Mouse (Mus musculus): ENCODE measurements around the gene Map1lc3b.

Gene Map1lc3b
- long read RNA-seq, experiment 1, transcript Map1lc3b-201 (4 exons, 2,532 nt) = major isoform, 782 of 798 reads
- long read RNA-seq, experiment 1, partial matches to known transcripts = 11 of 798 reads
- long read RNA-seq, experiment 1, other reads (novel, unspliced or antisense) = 1 of 798 reads
- long read RNA-seq, experiment 2, transcript Map1lc3b-205 (4 exons, 766 nt) = minor isoform, 5 of 926 reads
- long read RNA-seq, experiment 2, transcript Map1lc3b-201 (4 exons, 2,532 nt) = major isoform, 901 of 926 reads
- long read RNA-seq, experiment 2, partial matches to known transcripts = 14 of 926 reads
- long read RNA-seq, experiment 2, other reads (novel, unspliced or antisense) = 5 of 926 reads

DNA sequence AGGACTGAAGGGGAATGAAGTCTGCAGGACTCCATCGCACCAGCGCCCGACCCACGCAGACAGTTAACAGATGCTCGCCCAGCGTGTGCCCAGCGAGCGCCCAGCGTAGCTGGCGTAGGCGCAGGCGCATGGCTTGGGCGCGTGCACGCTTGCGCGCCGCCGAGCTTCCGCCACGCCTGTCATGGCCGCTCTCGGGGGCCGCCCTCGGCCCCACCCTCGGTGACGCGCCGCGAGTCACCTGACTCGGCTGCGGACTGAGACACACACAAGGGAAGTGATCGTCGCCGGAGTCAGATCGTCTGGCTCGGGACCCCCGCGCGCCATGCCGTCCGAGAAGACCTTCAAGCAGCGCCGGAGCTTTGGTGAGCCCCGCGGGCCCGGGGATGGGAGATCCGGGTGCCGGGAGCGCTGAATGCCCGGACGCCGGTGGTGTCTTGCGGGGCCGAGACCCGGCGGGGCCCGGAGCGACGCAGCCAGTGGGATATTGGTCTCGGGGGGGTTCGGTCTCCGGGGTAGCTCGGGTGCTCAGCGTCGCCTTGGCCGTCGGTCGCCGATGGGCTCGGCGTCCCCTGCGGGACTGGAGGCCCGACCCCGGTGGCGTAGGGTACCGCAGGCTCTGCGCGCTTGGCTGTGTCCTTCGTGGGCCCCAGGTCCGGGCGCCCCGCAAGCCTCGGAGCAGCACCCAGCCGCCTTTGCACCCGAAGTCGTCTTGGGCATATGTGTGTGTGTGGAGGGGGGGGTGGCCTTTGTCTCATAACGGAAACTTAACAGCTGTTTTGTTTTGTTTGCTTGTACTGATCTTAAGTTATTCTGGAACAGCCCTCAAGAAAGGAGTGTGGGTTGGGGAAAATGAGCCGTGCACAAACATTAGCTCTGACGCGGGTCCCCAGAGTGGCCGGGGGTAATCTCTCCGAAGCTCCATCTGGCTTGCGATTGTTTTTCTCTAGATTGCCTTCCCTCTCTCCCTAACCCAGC, at the start of gene Map1lc3b:
Gene Map1lc3b, plus strand, starts transcription at position 159 of the 975 bp plus-strand sequence.
- intact Hi-C loops (cut with DNase I) = loop anchor here (5.0 kb wide), 1 partner anchor 43 kb away; no protein-coding TSS in a partner anchor

DNA sequence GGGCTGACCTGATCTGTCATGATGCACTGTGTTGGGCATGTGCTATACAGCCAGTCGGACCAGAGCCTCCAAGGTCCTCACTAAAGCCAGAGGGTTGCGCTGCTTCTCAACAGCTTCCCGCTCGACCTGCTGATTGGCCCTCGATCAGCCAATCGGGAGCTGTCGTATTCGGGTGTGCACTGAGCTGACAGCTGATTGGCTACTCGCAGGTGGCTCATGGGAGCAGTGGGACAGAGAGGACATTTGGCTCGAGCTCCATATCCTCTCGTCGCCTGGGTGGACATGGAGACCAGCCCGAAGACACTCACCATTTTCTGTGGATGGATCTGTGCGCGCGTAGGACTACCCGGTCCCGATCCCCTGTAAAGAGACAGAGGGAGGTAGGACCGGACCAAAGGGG, 48.3 kb upstream of the Map1lc3b start:
- intact Hi-C loops (cut with DNase I) = no loop called here

DNA sequence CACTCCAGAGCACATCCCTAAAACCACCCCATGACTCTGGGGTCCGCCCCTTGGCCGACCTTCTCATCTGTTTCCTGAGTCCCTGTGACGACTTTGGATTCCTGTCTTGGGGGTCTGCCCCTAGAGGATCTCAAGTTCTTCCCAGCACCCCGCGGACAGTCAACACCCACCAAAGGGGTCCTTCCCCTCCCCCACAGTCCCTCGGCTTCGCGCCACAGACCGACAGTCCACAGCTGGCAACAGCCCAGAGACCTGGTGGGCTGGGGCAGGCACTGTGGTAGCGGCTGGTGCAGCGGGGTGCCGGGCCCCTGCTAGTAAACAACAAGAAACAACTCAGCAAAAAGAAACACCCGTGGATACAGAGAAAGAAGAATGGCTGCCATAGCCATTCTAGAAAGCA, 47.3 kb upstream of the Map1lc3b start:
- intact Hi-C loops (cut with DNase I) = no loop called here

DNA sequence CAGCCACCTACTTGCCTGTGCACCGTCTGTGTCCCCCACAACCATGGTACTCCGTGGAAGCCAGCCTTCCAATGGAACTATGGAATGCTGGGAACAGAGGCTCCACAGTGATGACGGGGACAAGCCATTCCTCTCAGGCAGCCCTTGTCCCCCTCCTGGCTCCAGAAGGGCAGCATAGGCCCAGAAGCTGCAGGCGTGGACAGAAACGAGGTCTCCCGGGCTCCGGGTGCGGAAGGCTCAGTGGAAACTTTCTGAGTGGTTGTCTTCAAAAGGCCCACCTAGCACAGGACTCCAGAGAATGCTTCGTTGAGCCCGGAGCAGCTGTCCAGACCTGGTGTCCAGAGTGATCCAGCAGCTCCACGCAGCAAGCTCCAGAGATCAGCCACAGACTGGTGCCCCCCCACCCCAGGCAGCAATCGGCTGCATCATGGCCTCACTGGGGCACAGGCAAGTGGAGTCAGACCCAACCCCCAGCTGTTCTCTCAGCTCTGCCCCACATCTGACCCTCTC, 45.8 kb upstream of the Map1lc3b start, which contains the start of gene 1700018B08Rik:
Gene 1700018B08Rik, minus strand, starts transcription at position 45 of the 510 bp plus-strand sequence.
- intact Hi-C loops (cut with DNase I) = no loop called here

DNA sequence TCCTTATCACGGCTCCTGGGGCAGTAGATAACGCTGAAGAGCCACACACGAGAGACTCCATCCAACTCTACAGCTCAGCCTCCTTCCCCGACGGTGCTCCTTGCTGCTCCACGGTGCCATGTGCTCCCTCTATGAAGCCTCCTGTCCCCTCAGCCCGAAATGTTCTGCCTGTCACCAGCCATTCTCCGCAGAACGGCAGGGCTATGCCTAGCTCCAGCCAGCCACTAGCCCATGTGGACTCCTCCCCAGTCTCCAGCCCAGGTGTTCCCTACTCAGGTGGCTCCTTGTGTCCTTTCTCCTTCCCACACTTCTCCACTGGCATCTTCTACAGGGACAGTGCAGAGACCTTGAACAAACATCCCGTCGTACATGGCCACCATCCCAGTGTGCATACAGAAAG, 45.2 kb upstream of the Map1lc3b start:
- intact Hi-C loops (cut with DNase I) = loop anchor here (5.0 kb wide), 2 partner anchors 47 to 142 kb away; partner anchors contain the start of gene Map1lc3b

DNA sequence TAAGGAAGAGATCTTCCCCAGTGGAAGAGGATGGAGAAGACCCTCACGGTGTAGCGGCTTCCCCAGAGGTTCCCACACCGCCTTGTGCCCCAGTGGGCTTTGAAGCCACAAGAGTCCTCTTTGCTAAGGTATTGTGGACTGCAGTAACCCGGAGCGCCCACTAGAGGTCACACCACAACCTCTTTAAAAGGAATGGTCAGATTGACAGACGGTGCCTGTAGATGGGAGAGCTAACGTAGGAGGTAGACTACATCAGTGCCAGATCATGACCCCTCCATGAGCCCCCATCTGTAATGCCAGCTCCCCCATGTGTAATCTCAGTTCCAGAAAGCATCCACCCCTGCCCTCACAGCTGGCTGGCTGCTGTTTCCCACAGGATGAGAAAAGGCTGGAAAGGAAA, 43.0 kb upstream of the Map1lc3b start:
- intact Hi-C loops (cut with DNase I) = loop anchor here (5.0 kb wide), 2 partner anchors 45 to 140 kb away; partner anchors contain the start of gene Map1lc3b

DNA sequence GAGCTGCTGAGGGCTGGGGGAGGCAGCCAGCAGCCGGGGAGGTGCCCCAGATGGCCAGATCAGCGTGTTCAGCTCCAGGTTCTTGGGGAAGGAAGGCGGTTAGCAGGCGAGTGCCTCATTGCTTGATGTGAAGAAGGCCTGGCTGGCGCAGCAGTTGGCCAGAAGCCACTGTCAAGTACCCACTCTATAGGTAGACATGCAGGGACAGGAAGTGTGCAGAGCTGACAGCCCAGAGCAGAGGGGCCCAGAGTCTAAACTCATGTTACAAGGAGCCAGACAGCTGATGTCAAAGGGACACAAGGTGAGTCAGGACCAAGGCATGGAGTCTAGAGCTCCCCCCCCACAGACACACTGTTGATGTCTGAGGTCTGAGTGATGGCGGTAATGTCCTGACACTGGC, 40.1 kb upstream of the Map1lc3b start:
- intact Hi-C loops (cut with DNase I) = no loop called here

DNA sequence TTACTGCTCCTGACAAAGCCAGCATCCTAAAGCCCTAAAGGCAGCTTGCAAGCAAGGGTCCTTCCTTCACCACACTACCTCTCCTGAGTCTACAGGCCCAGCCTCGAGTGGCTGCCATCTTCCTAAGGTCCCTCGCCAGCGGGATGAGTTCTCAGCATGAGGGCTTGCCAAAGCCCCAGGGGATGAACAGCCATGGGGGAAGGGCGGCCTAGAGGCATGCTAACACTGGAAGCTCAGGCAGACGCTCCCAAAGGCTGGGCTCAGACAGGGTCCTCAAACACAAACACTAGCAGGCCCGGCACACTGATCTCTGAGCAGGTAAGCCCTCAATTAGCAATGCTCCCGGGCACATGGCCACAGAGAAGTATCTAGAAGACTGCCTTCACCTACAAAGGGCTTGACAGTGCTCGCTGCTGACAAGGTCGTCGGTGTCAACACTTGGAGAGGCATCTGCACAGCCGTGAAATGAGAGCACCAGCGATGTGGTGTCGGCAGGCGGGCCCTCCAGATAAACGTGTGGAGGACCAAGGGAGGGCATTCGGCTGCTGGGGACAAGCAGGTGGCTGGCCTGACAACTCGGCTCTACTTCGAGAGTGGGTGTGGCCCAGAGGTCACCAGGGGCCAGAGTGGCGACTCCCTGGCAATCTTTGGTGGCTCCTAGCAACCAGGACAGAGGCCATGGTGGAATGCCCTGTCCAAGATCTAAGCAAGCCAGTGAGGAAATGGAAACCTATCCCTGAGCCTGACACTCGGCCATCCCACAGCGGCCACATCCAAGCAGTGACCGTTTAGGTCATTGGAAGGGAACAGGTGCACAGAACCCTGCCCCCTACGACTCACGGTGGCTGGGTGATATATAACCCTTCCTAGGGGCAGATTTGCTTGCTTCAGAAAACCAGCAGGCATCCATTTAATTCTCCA, 38.8 kb upstream of the Map1lc3b start:
- intact Hi-C loops (cut with DNase I) = no loop called here

DNA sequence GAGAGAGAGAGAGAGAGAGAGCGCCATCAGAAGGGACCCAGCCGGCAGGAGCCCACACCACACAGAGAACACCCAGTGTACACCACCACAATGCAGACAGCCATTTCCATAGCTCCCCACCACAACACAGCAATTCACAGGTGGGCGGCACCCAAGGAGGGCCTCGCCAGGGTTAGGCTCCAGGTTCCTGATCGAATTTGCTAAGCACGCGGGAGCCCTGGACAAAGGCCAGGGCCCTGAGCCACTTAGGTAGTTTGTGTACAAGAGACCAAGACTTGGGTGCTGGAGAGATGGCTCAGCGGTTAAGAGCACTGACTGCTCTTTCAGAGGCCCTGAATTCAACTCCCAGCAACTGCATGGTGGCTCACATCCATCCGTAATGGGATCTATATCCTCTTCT, 37.7 kb upstream of the Map1lc3b start:
- intact Hi-C loops (cut with DNase I) = no loop called here

DNA sequence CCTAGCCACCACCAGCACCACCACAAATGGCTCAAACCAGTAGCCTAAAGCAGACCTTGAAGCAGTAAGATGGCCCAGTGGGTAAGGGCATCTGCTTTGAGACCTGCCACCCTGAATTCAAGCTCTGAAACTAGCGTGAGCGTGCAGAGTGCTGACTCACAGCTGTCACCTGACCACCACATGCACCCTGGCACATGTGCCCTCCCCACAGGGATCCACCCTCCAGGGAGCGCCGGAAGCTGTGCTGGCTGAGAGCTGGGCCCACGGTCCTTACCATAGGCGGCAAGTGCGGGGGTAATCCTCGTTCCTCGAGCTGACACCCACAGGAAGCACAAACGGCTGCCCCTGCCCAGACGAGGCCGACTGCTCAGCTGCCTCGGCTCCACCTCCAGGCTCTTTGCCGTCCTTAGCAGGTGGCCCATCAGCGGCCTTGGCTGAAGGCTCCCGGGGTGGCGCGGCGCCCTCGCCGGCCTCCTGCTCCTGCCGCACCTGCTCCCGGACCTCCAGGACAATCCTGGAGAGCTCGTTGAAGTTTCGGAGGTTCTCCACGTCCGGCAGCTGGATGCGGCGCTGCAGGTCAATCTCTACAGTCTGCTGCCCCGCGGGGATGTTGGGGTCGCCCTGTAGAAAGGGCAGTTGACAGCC, 36.2 kb upstream of the Map1lc3b start:
- intact Hi-C loops (cut with DNase I) = no loop called here

DNA sequence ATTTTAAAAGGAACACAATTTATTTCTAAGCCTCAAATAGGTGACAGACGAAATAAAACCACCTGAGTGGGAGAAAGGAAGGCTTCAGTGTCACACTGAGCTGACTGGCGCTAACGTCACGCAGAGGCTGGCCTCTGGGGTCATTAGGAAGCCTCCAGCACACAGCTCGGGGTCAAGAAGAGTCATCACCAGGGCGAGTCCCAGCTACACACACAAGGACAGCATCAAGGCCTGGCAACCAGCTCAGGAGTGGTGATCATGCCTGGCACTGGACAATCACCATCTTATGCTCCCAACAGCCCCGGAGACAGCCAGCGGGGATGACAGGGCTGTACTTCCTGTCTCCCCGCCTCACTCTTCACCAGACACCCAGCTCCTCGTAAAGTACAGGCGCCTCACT, 32.4 kb upstream of the Map1lc3b start:
- intact Hi-C loops (cut with DNase I) = no loop called here

DNA sequence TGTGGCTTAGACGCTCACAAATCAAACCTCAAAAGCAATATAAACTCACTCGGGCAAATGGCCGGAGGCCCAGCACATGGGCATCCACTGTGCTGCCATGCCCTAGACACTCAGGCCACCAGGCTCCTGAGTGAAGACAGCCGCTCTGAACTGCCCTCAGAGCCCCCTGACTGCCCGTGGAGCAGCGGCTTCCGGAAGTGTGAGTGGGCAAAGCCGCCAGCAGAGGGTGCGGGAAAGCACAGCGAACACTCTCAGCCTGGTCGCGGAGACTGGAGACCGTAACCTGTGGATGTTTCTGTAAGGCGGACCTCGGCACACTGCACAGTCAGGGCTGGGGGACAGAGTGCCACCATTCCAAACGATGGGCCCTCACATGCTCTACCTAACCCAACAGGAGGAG, 31.6 kb upstream of the Map1lc3b start:
- intact Hi-C loops (cut with DNase I) = no loop called here

DNA sequence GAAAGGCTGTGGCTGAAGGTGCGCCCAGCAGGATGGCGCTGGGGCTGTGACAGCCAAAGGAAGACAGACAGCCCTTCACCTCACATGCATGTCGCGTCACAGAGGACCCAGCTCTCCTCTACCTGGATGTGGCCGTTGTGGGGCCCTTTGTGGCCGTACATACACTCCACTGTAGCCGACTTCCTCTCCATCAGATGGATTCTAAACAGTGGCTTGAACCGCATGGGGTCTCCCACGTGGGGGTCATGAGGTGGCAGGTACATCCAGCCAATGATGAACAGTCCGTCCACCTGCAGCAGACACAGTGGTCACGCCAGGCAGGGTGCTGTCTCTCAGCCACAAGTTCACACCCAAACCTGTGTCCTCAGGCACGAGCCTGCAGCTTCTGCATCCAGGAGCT, 30.4 kb upstream of the Map1lc3b start:
- intact Hi-C loops (cut with DNase I) = no loop called here

DNA sequence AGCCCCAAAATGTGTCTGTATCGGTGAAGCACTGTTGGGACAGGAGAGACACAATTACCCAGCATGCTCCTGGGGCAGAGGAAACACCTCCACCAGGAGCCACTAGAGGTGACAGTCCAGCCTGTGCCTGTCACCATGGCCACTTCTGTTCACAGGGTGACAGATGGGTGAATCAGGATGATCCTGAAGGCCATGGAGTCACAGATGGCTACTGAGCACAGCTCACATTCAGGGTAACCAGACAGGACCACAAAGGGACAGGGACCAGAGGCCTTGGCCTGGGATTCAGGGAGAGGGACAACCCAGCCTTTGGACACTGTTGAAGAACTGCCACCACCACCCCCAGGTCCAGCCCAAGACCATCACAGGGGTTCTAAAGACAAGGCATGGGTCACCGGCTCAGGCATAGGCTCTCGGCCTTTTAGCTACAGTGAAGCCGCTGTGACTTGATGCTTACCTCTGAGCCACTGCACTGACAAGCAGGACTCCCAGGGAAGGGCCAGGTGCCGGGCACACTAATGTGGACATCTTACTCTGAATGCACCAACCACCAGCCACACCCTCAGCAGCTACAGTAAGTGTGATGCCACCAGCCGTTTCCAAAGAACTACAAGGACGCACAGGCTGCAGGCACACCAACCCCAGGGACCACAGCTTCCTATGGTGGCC, 29.6 kb upstream of the Map1lc3b start:
- intact Hi-C loops (cut with DNase I) = no loop called here

DNA sequence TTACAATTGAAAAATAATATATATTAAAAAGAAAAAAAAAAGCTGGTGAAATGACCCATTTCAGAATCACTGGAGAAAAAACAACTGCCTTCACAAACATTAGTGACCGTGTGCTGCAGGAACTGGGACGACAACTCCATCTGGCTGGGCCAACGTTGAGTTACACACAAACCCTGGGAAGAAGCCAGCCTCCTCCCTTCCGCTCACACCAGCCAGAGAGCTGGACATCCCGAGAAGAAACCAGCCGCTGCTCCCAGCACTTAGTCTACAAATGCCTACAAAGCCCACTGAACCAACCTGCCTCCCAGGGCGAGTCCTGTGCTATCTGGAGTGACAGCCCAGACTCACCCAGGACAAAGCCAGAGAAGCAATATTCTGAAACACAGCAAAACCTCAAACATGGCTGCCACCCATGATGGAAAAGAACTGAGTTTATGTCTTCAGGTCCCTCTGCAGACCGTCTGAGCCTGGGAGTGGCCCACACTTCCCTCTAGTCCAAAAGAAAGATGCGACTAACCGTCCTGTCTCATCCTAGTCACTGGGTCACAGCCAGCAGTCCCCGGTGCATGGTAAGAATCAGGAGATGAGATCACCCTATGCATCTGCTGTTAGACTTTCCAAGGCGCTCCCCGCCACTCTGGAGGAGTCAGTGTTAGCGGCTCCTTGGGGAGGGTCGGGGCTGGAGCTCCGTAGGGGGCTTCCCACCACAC, 28.4 kb upstream of the Map1lc3b start:
- intact Hi-C loops (cut with DNase I) = no loop called here

DNA sequence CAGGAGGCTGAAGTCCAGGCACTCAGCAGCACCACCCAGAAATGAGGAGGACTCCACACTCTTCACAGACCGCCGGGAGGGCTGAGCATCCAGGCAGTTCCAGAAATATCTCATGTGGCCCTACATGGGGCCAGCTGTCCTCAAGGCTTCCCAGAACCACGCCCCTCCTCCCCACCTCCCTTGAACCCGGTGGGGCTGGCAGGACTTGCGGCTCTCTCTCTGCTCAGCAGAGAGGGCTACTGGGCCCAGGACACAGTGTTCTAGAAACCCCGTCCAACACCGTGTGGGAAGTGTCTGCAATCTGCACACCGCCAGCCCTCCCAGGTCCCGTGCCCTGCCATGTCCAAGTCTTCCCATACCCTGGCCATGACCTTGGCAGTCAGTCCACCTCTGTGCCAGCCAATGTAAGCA, 27.2 kb upstream of the Map1lc3b start:
- intact Hi-C loops (cut with DNase I) = no loop called here

DNA sequence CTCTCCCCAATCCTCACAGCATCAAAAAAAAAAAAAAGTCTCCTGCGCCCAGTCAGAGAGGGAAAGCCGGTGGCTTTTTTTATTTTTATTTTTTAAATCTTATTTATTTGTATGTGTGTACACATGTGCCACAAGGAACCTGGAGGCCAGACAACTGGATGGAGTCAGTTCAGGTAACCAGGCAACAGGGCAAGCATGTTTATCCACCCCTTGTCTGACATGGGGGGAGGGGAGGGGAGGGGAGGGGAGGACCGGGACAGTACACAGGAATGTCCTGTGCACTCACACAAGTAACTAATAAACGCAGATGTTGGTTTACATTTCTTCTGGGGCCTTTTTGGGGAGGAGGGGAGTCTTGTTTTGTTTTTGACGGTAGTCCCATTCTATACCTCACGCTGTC, 26.5 kb upstream of the Map1lc3b start:
- intact Hi-C loops (cut with DNase I) = no loop called here

DNA sequence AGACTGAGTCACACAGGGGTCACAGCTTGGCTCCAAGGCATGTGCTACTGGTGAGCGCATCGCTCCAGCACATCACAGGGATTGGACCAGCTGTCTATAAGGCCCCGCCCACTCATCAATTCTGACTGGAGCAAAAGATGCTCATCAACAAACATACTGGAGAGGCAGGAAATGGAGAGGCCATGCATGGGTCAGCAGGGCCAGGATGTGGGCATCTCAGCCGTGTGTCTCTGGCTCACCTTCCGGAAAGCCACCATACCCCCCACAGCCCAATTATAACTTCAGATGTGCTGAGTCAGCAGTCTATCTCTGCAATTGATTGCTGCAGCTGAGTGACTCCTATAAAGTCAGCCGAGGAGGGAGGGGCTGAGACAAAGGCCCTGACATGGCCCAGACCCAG, 21.8 kb upstream of the Map1lc3b start:
- intact Hi-C loops (cut with DNase I) = no loop called here

DNA sequence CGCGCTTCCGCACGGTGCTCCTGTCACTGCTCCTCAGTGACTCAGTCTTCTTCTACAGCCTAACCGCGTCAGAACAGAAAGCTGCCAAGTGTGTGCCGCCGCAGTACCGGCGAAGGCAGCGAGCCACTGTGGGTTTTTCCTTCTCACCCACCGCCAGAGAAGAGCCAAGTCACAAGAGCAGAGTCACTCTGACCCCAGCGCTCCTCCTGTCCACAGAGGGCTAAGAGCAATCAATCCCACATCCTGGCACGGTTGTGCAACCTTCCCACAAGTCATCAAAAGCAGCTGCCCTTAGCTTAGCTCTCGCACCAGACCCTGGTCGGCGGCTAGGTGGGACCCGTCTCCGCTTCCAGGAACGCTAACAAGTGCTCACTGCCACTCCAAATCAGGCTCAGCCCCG, 19.8 kb upstream of the Map1lc3b start:
- intact Hi-C loops (cut with DNase I) = no loop called here
